Mouse (Mus musculus) CD4-positive helper T cell, adult 2 months (primary cell): Measurements from ENCODE around the gene Larp1b.

ENCODE experiments used
- DNase-seq: peaks from one replicate; pipeline ENCODE4 v3.0.0-alpha.2; 2012; ENCODE audit warnings: low read depth, missing footprints, low spot score

The Larp1b gene

DNA sequence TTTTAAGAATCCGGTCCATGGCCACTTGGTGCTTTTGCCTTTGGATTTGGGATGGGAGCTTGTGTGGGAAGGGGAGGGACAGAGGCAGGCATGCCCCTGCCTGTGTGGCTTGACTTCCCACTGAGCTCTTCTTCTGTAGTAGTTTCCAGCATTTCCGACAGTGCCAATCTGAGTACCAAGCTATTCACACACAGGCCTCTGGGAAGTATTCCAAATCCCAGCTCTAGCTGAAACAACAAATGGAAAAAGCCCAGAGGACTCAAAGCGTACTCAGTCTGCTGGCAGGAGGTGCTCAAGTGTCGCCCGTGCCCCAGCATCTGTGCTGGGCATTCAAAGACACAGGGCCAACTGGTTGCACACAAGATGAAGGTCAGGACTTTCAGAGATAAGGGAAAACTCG is 72.4 kb downstream of the Larp1b start:
- no peak for DNase-seq

DNA sequence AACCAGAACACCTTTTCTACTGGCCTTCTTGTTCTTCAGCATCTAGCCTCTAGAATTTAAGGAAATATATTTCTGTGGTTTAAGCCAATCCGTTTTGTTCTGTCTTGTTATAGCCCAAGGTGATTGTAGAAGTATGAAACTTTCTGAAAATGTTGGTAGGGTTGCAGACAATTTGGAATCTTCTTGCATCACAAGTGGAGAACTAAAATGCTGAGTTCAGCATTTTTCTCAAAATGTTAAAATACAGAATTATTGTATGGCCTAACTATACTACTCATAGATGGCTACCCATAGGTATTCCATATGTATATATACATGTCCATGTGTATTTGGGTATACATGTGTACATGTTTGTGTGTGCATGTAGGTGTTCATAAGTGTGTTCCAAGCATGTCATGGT is 81.1 kb downstream of the Larp1b start:
- no peak for DNase-seq

DNA sequence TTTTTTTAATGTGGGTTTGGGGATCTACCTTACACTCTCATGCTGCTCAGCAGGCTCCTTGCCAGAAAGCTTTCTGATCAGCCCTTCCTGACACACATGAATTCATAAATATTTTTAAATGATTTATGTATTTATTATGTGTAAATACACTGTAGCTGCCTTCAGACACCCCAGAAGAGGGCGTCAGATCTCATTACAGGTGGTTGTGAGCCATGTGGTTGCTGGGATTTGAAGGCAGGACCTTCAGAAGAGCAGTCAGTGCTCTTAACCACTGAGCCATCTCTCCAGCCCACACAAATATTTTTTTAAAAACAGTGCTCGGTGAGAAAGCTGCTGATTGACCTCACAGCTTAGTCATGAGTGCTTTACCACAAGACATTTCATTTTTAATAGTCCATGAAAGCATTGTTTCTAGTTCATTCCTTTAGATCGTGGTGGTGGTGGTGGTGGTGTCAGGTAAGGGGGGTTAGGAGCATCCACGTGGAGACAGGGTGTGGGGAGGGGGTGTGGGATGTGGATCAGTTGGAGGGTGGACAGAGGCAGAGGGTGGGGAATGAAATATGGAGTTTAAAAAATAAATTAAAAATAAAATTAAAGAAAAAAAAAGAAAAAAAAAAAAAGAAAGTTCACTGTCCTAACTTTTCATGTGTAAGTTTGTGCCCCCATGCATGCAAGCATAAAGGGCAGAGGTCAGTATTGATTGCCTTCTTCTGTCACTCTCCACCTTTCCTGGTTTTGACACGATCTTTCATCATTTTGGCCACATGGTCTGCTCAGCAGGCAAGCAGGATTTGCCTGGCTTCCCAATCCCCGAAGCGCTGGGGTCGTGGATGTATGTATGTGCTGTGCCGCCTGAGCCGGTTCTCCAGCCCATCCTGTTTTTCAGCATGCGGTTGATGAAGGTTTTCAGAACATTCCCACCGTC is 81.9 kb downstream of the Larp1b start:
- DNase-seq: peak; percentile 5

DNA sequence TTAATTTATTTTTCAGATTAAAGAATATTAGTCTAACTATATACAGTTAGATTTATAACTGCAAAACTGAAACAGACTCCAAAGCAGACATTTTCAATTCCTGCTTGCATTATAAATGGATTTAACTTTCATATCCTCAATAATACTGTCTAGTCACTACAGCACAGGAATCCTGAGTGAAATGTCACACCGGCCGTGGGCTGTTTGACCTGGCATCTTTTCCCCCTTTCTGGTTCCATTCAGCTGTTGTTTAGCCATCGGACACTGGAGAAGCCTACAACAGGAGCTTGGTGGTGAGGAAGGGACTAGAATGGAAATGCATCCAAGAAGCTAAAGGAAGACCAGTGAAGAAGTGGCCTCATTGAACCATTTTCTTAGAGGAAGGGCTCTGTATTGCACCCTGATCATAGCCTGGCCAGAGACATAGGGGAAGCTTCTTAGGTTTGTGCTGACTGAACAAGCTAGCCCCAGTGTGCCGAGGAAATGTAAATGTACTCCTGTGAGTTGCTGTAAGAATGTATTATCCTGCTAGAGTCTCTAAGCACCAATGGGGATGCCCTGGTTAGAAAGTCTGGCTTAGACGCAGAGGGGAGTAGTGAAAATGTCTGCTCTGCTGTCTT is 88.8 kb downstream of the Larp1b start:
- no peak for DNase-seq

DNA sequence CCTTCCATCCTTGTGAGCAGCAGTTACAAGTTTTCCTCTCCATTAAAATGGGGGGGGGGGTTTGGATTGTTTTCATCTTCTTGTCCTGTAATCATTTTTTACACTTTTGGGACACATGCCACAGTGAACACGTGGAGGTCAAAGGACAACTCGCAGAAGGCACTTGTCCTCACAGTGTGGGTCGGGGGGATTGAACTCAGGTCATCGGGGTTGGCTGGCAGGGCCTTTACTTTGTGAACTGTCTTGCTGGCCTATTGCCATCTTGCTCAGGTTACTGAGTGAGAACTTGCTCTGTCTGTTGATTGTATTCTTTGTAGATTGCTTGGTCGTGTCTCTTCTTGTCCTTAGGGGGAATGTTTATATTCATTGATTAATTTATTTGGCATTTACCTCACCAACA is 91.6 kb downstream of the Larp1b start:
- DNase-seq: no peak

DNA sequence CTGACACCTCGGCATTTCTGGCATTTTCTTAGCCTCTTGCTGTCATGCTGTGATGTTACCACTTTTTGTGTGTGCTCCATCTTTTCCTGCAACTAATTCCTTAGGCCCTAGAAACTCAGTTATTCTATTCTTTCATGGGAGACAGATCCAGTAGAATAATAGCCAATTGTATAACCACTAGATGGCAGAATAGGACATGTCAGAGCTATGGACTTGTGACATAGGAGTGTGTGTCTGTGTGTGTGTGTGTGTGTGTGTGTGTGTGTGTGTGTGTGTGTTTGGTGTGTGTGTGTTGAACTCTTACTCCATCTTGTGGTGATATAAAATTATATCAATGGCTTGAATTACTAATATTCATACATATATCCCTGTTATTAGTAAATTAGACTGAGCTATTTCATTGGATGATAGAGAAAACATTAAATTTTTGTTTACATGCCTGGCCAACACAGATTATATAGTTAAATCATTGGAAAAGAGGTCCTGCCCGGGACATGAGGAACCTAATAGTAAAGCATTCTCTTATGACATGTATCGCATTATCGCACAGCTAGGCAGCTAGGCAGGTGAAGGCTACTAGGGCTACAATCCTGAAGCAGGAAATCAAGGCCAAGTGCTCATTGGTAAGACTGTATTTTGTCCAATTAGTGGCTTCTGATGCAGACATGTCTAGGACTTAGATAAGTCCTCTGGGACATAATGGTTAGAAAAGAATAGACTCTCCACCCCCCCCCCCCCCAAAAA is 92.7 kb downstream of the Larp1b start:
- DNase-seq: peak; percentile 62

DNA sequence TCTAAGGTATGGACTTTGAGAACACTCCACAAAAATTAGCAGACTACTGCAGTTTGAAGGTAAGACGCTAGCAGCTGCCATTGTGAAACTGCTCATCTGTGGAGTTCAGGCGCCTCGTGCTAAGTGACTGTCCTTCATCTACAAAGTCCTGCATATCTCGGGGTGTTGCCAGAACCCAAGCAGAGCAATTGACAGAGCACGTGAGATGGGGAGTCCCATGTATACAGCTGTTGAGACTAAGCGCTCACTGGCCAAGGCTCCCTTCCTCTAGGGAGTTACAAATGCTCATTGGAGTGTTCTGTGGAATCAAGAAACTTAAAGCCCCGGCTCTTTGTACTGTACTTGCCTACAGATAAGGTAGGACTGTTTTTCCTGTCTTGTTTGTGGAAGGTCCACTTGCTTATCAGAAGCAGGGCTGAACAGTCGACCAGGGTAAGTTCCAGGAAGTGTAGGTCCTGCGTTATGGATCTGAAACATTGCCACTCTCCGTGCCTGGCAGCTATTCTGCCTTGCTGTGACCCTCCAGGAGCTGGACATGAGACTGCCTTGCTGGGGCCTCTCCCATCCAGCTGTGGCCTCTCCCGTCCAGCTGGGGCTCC is 94.2 kb downstream of the Larp1b start:
- DNase-seq: no peak

DNA sequence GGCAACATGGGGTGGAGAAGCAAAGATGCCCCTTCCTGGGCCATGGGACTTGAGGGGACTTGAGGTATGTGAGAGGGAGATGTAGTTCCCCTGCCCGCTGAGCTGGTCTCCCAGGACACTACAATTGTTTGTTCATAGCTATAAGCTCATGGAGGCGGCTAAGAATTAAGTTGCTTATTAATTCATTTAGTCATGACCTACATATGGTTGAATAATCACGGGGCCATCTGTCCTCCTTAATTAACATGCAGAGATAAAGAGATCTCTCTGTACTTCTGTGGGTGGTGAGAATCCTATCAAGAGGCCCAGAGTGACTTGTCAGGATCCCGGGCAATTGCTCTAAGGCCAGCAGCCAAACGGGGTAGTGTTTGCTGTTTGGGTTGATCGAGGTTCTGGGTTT is 98.2 kb downstream of the Larp1b start:
- no peak for DNase-seq

DNA sequence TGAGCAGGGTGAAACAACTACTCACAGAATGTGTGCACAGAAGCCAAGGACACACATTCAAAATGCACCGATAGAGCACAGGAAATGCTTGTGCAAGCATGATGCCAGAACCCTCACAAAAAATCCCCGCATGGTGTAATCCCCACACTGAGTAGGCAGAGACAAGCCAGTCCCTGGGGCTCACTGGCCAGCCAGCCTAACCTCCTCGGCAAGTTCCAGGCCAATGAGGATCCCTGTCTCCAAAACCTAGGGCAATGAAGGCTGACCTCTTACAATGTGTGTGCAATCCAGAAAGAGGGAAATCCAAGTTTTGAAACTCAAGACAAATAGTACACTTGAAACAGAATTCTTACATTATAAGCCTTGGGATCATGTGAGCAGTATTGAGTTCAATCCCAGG is 103.7 kb downstream of the Larp1b start:
- DNase-seq: no peak

DNA sequence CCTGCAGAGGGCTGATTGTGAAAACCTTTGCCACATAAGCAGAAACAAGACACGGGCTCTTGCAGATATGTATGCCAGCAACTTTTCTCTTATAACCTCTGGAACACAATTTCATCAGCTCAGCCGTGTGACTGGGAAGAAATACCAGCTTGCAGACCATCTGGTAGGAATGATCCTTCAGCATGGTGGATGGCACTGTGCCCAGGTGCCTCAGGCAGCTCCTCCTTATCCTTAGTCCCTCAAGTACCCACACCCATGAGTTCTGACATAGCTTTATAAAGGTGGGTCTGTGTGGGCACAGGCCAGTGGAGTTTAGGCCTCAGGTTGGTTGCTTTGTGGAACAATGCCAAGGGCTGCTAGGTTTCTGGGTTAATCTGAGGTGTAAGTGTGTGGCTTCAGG is 108.8 kb downstream of the Larp1b start:
- DNase-seq: no peak

DNA sequence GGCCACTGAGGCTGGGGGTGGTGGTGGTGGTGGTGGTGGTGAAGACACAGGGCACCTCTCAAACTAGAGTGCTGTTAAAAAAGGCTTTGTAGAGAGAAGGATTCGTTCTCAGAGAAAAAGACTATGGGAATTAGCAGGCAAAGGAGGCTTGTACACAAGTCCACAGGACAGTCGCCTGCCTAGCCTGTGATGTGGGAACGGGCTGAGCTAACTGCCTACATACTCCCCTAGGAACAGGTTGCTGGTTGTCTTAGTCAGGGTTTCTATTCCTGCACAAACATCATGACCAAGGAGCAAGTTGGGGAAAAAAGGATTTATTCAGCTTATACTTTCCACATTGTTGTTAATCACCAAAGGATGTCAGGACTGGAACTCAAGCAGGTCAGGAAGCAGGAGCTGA is 109.6 kb downstream of the Larp1b start:
- no peak for DNase-seq

DNA sequence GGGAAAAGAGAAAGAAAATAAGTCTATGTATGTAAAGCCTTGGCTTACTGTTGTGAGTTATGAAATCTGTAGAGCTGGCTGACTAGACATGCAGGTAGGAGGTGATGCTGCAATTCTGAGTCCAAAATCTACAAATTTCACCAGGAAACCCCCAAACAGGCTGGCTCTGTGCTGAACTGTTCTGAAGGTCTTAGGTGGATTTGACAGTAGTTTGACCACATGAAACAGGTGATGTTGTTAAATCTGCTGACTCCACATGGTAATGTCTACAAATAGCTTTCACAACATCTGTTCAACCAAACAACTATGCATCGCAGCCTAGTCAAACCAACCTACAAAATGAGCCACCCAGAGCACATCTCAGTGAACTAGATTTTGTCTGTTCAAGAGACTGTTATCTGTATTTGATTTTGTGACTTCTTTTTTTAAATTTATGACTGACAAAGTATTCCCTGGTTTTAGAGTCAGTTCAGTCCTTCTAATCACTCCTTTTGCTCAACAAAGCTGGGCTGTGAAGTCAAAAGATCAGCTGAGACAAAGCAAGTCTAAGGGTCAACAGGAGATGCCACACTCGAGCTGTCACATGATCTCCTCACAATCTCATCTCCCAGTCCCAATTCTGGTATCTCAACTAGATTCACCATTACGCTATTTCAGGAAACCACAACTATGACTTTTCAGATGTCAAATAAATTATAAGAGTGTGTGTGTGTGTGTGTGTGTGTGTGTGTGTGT is 112.4 kb downstream of the Larp1b start:
- DNase-seq: no peak

DNA sequence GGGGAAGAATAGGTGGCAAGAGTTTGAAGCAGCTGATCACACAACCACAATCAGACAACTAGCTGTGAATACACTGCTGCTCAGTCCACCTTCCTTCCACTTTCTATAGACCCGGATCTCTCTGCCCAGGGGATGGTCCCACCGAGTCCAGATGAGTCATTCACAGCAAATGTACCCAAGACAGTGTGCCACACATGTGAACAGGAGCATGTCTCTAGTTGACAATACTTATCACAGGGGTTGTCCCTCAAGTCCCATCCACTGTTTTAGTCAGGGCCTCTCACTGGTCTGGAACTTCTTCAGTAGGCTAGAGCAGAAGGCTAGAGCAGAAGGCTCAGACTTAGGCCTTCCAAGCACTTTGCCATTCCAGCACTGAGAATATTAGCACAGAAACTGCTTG is 113.1 kb downstream of the Larp1b start:
- DNase-seq: no peak

DNA sequence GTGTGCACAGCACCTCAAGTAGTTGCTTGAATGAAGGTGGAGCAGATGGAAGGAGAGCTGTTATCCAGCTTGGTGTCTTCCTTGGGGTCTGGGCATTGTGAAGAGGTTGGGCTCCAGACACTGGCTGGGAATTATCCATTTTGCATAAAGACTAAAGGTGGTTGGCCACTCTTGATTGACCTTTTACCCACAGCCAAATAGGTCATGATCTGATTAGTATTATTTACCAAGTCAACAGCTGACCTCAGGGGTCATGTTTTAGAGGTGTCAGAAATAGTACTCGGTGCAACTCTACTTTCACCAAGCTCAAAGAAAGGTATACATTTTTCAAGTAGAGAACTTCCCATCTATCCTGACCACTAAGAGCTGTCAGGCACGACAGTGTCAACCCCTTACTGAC is 115.7 kb downstream of the Larp1b start:
- no peak for DNase-seq

DNA sequence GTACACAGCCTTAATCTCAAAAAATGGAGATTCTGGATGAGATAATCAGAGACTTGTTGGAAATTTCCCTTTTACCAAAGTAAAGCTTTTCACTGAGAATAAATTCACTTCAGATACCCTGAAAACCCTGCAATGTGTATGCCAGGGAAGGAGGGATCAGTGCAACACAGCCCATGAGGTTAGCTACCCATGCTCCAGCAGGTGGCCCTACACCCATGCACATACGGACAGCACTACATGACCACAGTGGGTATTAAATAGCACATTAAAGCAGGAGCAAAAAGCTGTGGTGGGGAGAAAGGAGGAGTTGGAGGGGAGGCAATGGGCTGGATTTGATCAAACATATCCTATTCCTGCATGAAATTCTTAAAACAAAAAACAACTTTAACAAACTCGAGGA is 120.9 kb downstream of the Larp1b start:
- no peak for DNase-seq

DNA sequence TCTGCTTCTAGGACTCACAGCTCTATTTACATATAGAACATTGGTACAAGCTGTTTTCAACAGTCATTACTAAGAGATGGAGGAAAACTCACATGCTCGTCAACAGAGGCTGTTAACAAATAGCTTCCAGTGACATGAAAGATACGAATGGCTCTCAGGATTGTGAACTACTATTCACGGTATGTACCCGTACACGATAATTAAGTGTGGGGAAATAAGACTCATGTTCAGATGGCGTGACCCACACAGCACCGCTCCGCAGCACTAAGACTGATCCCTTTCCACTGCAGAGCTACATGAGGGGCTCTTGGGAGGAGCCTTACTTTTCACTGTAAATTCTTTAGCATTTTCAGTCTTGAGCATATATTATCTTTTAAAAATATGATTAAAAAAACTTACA is 125.7 kb downstream of the Larp1b start:
- DNase-seq: no peak

DNA sequence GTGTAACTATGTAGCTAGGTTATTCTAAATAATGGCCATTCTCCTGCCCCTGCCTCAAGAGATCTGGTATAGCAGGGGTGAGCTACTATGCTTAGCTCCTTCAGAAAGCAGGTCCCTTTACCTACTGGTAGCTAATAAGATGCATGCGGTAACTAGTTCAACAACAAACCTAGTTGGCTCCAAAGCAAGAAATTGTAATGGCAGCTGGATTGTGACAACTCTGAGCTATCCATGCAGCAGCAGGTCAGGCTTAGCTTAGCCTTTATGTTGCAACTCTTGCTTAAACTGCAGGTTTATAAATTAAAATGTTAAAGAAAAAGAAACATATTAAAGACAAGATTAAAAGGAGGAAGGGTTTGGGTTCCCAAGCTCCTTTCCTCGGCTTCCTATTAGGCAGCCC is 129.0 kb downstream of the Larp1b start:
- no peak for DNase-seq

DNA sequence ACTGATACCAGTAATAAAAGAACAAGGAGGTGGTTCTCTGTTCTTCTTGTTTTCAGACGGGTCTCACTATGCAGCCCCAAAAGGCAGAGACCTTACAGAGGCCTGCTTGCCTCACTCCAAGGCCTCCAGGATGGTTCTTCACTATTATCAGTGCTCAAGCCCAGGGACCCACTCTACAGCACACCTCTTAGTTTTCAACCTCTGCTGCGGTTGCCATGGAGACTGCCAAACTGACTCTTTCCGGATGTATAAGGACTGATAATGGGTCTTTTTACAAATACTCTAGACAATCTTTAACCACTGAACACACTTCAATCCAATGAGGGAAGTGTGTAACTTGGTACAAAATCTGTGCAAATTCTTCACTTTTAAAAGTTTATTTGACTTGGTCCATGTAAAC is 131.1 kb downstream of the Larp1b start:
- peak; percentile 32 for DNase-seq

DNA sequence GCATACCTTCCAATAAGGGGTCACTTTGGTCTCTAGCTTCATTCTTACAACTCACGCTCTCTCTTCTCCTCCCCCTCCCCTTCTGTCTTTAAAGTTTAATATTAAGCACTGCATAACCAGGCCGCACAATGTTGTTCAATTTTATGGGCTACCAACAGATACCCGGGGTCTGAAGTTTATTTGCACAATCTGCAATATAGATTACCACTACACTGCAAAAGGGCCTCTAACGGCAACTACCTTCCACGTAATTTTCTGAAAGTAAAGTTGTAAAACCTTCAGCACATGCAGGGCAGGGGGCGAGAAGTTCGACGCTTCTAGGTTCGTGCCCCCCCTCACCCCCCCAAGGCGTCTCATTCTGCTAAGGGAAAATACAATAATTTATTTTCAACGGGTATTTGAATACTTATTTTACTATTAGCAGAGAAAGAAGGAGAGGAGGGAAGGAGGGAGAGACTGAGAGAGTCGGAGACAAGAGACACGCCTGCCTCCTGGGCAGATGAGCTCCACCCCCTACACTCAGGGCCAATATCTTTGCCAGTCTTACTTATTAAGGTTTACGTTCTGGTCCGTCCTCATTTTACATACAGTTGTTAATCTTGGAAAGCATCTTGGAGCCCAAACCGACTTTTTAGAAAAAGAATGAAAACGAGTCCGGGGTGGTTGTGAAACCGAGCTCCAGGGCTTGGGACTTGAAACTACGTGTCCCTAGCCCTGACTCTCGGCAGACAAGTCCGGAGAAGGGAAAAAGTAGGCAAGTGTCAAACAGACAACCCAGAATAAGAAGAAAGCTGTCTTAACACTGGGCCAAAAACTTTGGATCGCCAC is 132.1 kb downstream of the Larp1b start:
- peak; percentile 43 for DNase-seq

DNA sequence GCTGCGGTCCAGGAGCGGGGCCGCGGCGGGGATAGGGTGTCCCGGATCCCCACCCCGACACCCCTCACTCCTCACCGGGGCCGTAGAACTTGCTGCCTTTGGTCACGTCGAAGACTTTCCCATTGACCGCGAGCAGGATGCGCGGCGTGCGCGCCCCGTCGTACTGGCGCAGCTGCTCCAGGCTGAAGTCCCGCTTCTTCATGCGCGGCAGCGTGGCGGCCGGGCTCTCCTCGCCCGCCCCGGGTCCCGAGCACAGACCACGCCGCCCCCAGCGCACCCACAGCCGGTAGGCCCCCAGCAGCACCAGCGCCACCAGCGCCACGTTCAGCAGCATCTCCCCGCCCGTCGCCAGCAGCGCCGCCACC is 132.9 kb downstream of the Larp1b start:
- no peak for DNase-seq
